Comparison of ENCODE assay signal across 9 mouse cellular contexts in the genomic region with DNA sequence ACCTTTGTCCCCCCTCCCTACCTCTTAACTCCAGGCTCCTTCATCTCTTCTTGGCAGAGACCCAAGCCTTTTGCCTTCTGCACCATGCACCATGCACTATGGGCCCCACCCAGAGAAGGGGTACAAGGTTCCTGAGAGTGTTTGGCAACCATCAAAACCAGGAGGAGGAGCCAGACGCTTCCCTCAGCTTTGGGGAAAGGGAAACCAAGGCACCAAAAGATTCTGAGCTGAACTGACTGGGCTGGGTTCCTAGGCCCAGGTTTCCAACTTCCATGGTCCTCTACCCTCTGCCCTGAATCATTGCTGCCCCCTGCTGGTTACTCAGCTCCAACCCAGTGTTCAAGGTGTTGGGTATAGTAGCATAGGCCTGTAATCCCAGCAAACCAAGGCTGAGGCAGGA. TPM values are rescaled to one million over a fixed set of nuclear protein-coding genes. Genes with fewer than 3 reads are reported as not detected.
DNase-seq lines count a peak whose midpoint lies in the region; ATAC-seq and TF ChIP-seq lines count a peak whose summit lies in the region.
"Had no signal": no experiment of that assay in that cellular context is flagged by ENCODE, and none has a peak within 500 bp of the region (broad histone marks: within the 10 kb centered on the region; RNA-seq: fewer than 3 reads in every experiment).

No protein-coding gene starts in this region.

- peak; percentile 87 for TF ChIP-seq CTCF in stomach, postnatal 0 days (IDR thresholded peaks at IDR 0.05; ENCODE audit: low read depth)

- no peaks in the 10 kb centered on the region for H3K27me3 ChIP-seq in stomach, postnatal 0 days (ENCODE audit: control insufficient read depth, insufficient read depth, low read length)

- H3K4me3 ChIP-seq in stomach, postnatal 0 days (ENCODE audit: low read depth, low read length) = no peak overlapping the region

- peak; percentile 30 for DNase-seq in frontal cortex, postnatal 36 days (ENCODE audit: low spot score in 2 of 2)
- no peak for DNase-seq in frontal cortex, postnatal 10 days (ENCODE audit: low spot score in 2 of 2)
- DNase-seq in 416B (ENCODE audit: low read depth) = peak; percentile 81
- peak; percentile 67 for DNase-seq in T-cell, adult 2 months (ENCODE audit: low spot score)
- DNase-seq in kidney, postnatal 10 days = peak; percentile 90
- DNase-seq in lung, postnatal 4 days = peak; percentile 70 to 85
- DNase-seq in stomach, postnatal 0 days (ENCODE audit: low spot score) = peak; percentile 80

- H3K4me1 ChIP-seq in stomach, postnatal 0 days (replicated peaks; ENCODE audit: control insufficient read depth, insufficient read depth) = peaks cover 17% of the 10 kb centered on the region

- H3K9ac ChIP-seq in stomach, postnatal 0 days (ENCODE audit: low read length) = no peak overlapping the region

- no peak overlapping the region for H3K27ac ChIP-seq in stomach, postnatal 0 days (replicated peaks)

- peak; percentile 76 for ATAC-seq in erythroblast, adult 5-6 weeks (replicated peaks; ENCODE audit: low FRiP score, poor library complexity, severe bottlenecking)
- peak; percentile 53 for ATAC-seq in stomach, postnatal 0 days (ENCODE audit: low FRiP score, low TSS enrichment)

- H3K9me3 ChIP-seq in stomach, postnatal 0 days (ENCODE audit: control insufficient read depth, low read length) = no peaks in the 10 kb centered on the region

- TF ChIP-seq EP300 in stomach, postnatal 0 days (optimal IDR thresholded peaks at IDR 0.05) = no peak

- 68% methylated on average over 1 of the region's 1 CpGs for WGBS in stomach, postnatal 0 days

- H3K4me2 ChIP-seq in stomach, postnatal 0 days (replicated peaks; ENCODE audit: low read depth) = no peak overlapping the region

- H3K36me3 ChIP-seq in stomach, postnatal 0 days (ENCODE audit: control insufficient read depth, insufficient read depth, low read length) = peaks cover 5% of the 10 kb centered on the region; the same call in 1 of the 2 replicates

RNA-seq across cellular contexts. Expression of a gene that starts 4.3 kb away (rescaled TPM):
- 5.8 and 14.0 TPM in 2 replicates for total RNA-seq in erythroblast, adult 5-6 weeks (2015; ENCODE audit: low replicate concordance)
- total RNA-seq in erythroblast, adult 5-6 weeks (2017; ENCODE audit: low replicate concordance) = 11.0 and 19.1 TPM in 2 replicates
- 5.1 and 6.8 TPM in 2 replicates for polyA plus RNA-seq in stomach, postnatal 0 days (2015; fragmentation: Nextera tagmentation; extraction: Ambion mirVana)
- total RNA-seq: left cerebral cortex, postnatal 10 days had no signal

RNA-seq across cellular contexts. Expression of a gene that starts 16.1 kb away (rescaled TPM):
- 19.2 and 23.0 TPM in 2 replicates for total RNA-seq in erythroblast, adult 5-6 weeks (2015; ENCODE audit: low replicate concordance)
- total RNA-seq in erythroblast, adult 5-6 weeks (2017; ENCODE audit: low replicate concordance) = 20.6 and 36.1 TPM in 2 replicates
- polyA plus RNA-seq in stomach, postnatal 0 days (2015; fragmentation: Nextera tagmentation; extraction: Ambion mirVana) = 16.4 and 17.2 TPM in 2 replicates

RNA-seq across cellular contexts. Expression of a gene that starts 17.1 kb away (rescaled TPM):
- total RNA-seq in erythroblast, adult 5-6 weeks (2015; ENCODE audit: low replicate concordance) = 24.4 and 32.2 TPM in 2 replicates
- 15.8 and 17.7 TPM in 2 replicates for total RNA-seq in erythroblast, adult 5-6 weeks (2017; ENCODE audit: low replicate concordance)
- 81.0 and 89.1 TPM in 2 replicates for polyA plus RNA-seq in stomach, postnatal 0 days (2015; fragmentation: Nextera tagmentation; extraction: Ambion mirVana)

RNA-seq across cellular contexts. Expression of a gene that starts 17.6 kb away (rescaled TPM):
- total RNA-seq in erythroblast, adult 5-6 weeks (2015; ENCODE audit: low replicate concordance) = 160 and 175 TPM in 2 replicates
- total RNA-seq in erythroblast, adult 5-6 weeks (2017; ENCODE audit: low replicate concordance) = 65.3 and 70.5 TPM in 2 replicates
- 255 and 270 TPM in 2 replicates for polyA plus RNA-seq in stomach, postnatal 0 days (2015; fragmentation: Nextera tagmentation; extraction: Ambion mirVana)

RNA-seq across cellular contexts. Expression of a gene that starts 55.5 kb away (rescaled TPM):
- total RNA-seq in erythroblast, adult 5-6 weeks (2015; ENCODE audit: low replicate concordance) = not detected in 2 replicates
- total RNA-seq in erythroblast, adult 5-6 weeks (2017; ENCODE audit: low replicate concordance) = not detected in 2 replicates
- polyA plus RNA-seq in stomach, postnatal 0 days (2015; fragmentation: Nextera tagmentation; extraction: Ambion mirVana) = 1.8 TPM in 2 replicates

Comparison
In these comparisons a context has a peak if more than half of its experiments do, and no peak if none do; other contexts are left out.
1. DNase-seq: peak in frontal cortex, postnatal 36 days (2 of 2), 416B (single experiment), T-cell, adult 2 months (single experiment), kidney, postnatal 10 days (single experiment), lung, postnatal 4 days (2 of 2) and stomach, postnatal 0 days (single experiment); none in frontal cortex, postnatal 10 days (0 of 2).